Mouse (Mus musculus) gastrocnemius, adult 18-20 months (tissue): ENCODE measurements around the gene B4galnt1. TPM values are rescaled to one million over a fixed set of nuclear protein-coding genes. Genes with fewer than 3 reads are reported as not detected.
"Not testable (repeated sequence)": the region's sequence is repeated elsewhere in the genome, so short reads cannot be mapped to it uniquely, and the experiment has no call there.

ENCODE experiments used
- DNase-seq: peaks from one replicate; pipeline ENCODE4 v3.0.0; 2021; ENCODE audit warnings: low spot score
- total RNA-seq, 2 experiments: library from RNA; stranded (reverse); gene quantifications; 2 replicates each; pipeline ENCODE4 v1.2.3; 2021

B4galnt1 gene
- total RNA-seq, 2 experiments from 2014 or later = 0.39 to 0.93 TPM

DNA sequence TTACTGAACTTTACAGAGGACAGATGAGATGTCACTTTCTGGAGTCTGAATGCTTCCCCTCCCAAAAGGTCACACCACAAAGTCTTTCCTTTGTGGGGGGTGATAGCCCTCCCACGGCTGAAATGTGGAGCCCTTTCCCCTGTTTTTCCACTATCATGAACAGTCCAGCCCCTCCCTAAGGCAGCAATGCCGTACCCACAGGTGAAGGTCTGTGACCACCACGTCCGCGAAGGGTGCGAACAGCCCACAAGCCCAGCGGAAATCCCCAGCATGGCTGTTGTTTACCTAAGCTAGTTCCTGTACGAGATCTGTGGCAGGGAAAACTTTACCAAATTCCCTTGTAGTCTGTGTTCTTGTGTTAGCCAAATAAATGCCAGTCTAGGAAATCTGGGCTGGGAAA, 23.5 kb upstream of the B4galnt1 start:
- DNase-seq = no peak

DNA sequence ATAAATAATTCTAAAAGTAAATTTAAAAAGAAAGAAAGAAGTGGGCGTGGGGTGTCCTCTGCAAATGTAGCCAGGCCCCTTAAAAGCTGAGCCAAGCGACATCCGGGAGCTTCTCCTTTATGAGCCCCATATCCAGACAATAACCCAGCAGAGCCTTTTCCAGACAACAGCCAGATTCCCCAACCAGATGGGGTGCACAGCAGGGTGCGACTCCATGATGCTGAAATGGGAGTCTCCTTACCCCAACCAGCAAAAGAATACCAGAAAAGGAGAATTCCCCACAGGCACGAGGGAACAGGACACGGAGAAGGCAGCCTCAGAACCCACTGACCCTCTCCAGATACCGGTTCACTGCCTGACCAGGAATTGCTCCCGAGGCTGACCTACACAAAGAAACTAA, 21.8 kb upstream of the B4galnt1 start:
- DNase-seq = no peak

DNA sequence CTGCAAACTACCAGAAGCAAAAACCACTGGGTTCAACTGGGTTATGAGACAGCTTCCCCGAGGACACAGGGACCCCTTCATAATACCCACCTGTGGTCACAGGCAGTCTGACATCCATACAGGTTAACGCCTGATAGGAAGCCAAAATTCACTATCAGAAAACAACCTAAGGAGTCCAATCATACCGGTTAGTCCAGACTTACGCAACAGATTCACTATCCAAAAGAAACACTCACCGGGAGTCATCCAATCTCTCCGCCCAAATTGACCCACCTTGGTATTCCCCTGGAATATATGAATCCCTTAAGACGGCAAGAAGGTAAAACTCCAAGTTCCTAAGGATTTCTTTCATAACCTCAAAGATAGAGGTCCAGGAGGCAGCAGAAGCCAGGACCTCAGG, 20.5 kb upstream of the B4galnt1 start:
- no peak for DNase-seq

GRCm38 (mm10) chr10:127145303-127145702, 19.7 kb upstream of the B4galnt1 start:
- no peak for DNase-seq

DNA sequence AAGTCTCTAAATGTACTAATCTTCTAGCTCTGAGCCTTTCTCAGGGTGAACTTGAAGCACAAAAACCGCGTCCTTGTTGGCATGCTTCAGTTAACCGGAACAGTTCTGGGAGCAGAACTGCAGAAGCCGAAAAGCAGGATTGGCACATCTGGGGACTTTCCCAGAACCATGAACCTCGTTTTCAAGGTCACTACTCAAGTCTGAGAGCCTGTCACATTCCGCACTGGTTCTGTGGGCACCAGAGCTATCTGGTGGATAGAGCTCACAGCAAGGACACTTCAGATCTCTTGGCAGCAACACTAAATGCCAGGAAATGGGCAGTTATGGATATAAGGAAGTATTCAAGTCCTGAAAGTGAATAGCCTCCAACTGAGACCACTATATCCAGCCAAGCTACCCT, 17.9 kb upstream of the B4galnt1 start:
- DNase-seq = no peak

- DNase-seq = no peak
These were observed 14.6 kb upstream of the B4galnt1 start for GRCm38 (mm10) chr10:127150471-127150872.

DNA sequence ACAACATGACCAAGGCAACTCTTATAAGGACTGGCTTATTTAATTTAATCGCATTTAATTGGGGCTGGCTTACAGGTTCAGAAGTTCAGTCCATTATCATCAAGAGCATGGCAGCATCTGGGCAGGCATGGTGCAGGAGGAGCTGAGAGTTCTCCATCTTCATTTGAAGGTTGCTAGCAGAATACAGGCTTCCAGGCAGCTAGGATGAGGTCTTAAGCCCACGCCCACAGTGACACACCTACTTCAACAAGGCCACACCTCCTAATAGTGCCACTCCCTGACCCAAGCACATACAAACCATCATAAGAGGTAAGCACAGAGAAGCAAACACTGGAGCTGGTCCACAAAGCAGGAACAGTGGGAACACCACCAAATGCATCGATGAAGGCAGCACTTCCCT, 13.8 kb upstream of the B4galnt1 start:
- not testable (repeated sequence) for DNase-seq

GRCm38 (mm10) chr10:127152556-127152955, 12.5 kb upstream of the B4galnt1 start:
- not testable (repeated sequence) for DNase-seq

DNA sequence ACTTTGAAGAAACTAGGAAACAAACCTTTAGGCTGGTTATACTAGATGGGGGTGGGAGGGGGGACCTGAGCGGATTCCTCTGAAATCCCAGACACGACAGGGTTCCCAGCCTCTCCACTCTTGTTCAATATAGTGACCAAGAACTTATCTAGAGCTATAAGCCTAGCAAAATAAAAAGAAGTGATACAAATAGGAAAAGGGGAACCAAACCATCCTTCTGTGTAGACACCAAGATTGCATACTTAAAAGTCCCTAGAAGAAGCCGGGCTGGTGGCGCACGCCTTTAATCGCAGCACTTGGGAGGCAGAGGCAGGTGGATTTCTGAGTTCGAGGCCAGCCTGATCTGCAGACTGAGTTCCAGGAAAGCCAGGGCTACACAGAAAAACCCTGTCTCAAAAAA, 11.7 kb upstream of the B4galnt1 start:
- DNase-seq = no peak

GRCm38 (mm10) chr10:127154241-127154640, 10.8 kb upstream of the B4galnt1 start:
- no peak for DNase-seq

GRCm38 (mm10) chr10:127154652-127155051, 10.4 kb upstream of the B4galnt1 start:
- no peak for DNase-seq

DNA sequence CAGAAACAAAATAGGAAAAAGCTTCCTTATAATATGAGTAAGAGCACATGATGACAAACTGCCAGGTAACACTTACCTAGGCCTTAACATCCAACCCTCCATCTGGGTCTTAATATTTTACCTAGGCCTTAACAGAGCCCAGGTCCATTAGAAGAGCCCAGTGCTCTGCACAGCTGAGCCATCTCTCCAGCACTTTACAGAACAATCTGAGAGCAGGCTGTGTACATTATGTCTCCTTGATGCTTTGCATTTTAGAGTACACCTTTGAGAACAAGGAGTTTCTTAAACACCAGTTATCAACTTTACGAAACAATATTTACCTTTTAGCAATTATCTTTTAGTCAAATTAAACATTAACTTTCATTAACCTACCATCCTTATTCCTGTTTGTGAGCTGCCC, 8.9 kb upstream of the B4galnt1 start:
- no peak for DNase-seq

DNA sequence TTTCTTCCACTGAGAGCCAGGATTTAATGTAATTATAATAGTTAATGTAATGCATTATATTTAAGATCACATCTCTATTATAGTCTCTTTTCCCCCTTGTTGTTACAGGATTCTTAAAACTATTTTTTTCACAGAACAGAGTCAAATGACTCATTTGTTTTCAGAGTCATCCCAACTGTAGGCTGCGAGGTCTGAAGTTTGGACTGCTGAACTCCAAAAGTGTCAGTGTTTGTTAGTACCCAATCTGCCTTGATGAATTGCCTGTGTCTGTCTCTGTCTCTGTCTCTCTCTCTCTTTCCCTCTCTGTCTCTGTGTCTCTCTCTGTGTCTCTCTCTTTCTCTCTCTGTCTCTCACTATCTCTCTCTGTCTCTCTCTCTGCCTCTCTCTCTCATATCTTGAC, 8.5 kb upstream of the B4galnt1 start:
- no peak for DNase-seq

DNA sequence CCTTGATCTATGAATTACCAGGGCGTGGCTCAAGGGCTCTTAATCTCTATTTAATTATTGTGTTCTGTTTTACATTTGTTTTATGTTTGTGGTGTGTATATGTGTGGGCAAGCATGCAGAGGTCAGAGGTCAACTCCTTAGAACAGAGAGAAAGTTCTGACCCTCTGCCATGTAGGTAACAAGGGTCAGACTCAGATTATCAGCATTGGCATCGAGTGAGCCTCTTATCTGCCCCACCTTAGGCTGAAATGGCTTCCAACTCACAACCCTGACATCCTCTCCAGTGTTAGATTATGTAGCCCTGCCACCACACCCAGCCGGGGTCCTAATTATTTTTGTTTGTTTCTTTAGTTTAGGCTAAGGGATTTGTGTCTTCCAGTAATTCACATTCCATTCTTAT, 6.6 kb upstream of the B4galnt1 start:
- DNase-seq = no peak

DNA sequence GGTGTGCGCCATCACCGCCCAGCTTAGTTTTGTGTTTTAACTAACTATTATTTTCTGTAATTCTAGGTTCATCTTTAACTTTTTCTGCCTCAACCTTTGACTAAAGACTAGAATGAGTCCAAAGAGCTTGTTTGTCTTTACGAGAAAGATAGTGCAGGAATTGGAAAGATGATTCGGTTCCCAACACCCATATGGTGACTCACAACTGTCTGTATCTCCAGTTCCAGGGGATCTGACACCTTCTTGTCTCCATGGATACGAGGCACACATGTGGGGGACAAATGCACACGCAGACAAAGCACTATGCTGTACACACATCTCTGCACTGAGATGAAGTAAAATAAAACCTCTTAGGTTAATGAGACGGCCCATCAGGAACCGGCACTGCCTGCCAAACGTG, 4.9 kb upstream of the B4galnt1 start:
- no peak for DNase-seq

- DNase-seq = no peak
These were observed 4.3 kb upstream of the B4galnt1 start for GRCm38 (mm10) chr10:127160728-127161127.

DNA sequence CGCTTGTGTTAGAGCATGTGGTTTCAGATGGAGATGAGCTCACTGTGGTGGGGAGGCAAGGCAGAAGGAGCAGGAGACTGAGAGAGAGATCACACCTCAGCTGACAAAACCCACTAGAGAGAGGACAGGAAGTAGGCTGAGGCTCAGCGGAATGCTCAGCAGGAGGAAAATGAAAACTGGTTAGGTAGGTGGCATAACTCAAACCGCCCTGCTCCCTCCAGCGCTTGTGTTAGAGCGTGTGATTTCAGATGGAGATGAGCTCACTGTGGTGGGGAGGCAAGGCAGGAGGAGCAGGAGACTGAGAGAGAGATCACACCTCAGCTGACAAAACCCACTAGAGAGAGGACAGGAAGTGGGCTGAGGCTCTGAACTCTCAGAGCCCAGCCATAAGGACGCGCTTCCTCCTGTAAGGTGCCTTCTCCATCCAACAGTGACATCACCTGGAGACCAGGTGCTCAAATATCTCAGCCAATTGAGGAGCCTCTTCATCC, 2.2 kb upstream of the B4galnt1 start:
- not testable (repeated sequence) for DNase-seq

GRCm38 (mm10) chr10:127164190-127164589, 835 bp upstream of the B4galnt1 start:
- no peak for DNase-seq

GRCm38 (mm10) chr10:127165354-127165653, 279 bp downstream of the B4galnt1 start:
- no peak for DNase-seq

- no peak for DNase-seq
These were observed 804 bp downstream of the B4galnt1 start for GRCm38 (mm10) chr10:127165654-127166403.

DNA sequence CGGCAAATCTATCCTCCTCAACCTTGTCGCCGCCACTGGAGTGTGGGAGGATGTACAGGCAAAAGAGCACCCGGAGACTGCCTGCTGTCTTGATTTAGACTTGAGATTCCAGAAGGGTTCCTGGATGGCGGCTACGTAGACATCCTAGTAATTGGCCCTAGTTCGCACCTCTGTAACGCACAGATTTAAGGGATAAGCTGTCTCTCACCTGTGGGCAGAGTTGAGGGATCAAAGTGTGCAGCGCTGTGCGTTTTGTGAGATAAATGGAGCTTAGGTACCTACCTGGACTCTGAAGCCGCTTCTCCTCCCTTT, 1.3 kb downstream of the B4galnt1 start:
- no peak for DNase-seq

- no peak for DNase-seq
These were observed 2.0 kb downstream of the B4galnt1 start for GRCm38 (mm10) chr10:127166771-127167613.

DNA sequence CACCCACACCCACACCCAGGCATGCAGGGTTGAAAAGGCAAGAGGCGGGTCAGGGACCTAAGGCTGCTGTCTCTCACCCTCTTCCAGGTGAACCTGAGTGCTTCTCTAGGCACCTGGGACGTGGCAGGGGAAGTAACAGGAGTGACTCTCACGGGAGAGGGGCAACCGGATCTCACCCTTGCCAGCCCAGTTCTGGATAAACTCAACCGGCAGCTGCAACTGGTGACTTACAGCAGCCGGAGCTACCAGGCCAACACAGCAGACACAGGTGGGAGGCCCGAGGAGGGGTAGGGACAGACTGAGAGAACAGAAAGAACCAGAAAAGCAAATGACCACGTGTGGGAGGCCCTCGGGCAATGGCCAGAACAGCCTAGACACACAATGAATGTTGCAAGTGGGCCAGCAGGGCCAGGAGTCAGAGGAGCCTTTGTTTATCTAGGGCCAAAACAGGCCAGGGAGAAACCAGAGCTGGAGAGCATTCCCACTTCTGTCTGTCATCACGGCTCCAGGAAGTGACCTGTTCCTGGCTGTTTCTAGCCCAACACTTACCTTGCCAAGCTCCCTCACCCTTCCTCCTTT, 2.7 kb downstream of the B4galnt1 start:
- no peak for DNase-seq
